Mouse (Mus musculus): ENCODE results near the gene Rarres2.

The Rarres2 gene

GRCm38 (mm10) chr6:48572572-48573061 is at the start of gene Rarres2:
TSS of gene Rarres2 (minus strand) at chr6:48572789.
- DNase-seq (ENCODE audit: low spot score in 2 of 2), result no peak

- DNase-seq (ENCODE audit: low spot score in 2 of 2), result no peak
These were observed 47.4 kb upstream of the Rarres2 start for GRCm38 (mm10) chr6:48620031-48620430.

- DNase-seq (ENCODE audit: low spot score in 2 of 2), result no peak
These were observed 42.2 kb upstream of the Rarres2 start for GRCm38 (mm10) chr6:48614756-48615155.

- DNase-seq (ENCODE audit: low spot score in 2 of 2), result no peak
These were observed 40.9 kb upstream of the Rarres2 start for GRCm38 (mm10) chr6:48613464-48613863.

- DNase-seq (ENCODE audit: low spot score in 2 of 2), result no peak
These were observed 38.1 kb upstream of the Rarres2 start for GRCm38 (mm10) chr6:48610657-48611056.

GRCm38 (mm10) chr6:48609512-48609911 is 36.9 kb upstream of the Rarres2 start:
- no peak for DNase-seq (ENCODE audit: low spot score in 2 of 2)

- DNase-seq (ENCODE audit: low spot score in 2 of 2), result no peak
These were observed 35.5 kb upstream of the Rarres2 start for GRCm38 (mm10) chr6:48608124-48608523.

GRCm38 (mm10) chr6:48602080-48602741 is 29.6 kb upstream of the Rarres2 start:
- DNase-seq (ENCODE audit: low spot score in 2 of 2), result peak; percentile 25 to 55

- peak; percentile 95 for DNase-seq (ENCODE audit: low spot score in 2 of 2)
These were observed 28.9 kb upstream of the Rarres2 start, which contains the start of gene Zfp775 for GRCm38 (mm10) chr6:48601271-48602079. TSS of gene Zfp775 (plus strand) at chr6:48602063.

GRCm38 (mm10) chr6:48600594-48600993 is 28.0 kb upstream of the Rarres2 start:
- no peak for DNase-seq (ENCODE audit: low spot score in 2 of 2)

GRCm38 (mm10) chr6:48597233-48597625 is 24.6 kb upstream of the Rarres2 start:
- no peak for DNase-seq (ENCODE audit: low spot score in 2 of 2)

- no peak for DNase-seq (ENCODE audit: low spot score in 2 of 2)
These were observed 24.1 kb upstream of the Rarres2 start for GRCm38 (mm10) chr6:48596545-48597232.

- DNase-seq (ENCODE audit: low spot score in 2 of 2), result peak in 1 of 2 experiments; percentile 38
These were observed 22.7 kb upstream of the Rarres2 start for GRCm38 (mm10) chr6:48595278-48595677.

- no peak for DNase-seq (ENCODE audit: low spot score in 2 of 2)
These were observed 21.6 kb upstream of the Rarres2 start for GRCm38 (mm10) chr6:48594043-48594738.

GRCm38 (mm10) chr6:48593158-48594042 is 20.8 kb upstream of the Rarres2 start, which contains the start of the genes Repin1 and Gm44965:
TSS of gene Repin1 (plus strand) at chr6:48593883.
TSS of gene Gm44965 (plus strand) at chr6:48593941.
- DNase-seq (ENCODE audit: low spot score in 2 of 2), result peak; percentile 85

GRCm38 (mm10) chr6:48591871-48592270 is 19.3 kb upstream of the Rarres2 start:
- no peak for DNase-seq (ENCODE audit: low spot score in 2 of 2)

- DNase-seq (ENCODE audit: low spot score in 2 of 2), result no peak
These were observed 18.7 kb upstream of the Rarres2 start for GRCm38 (mm10) chr6:48591221-48591845.

- DNase-seq (ENCODE audit: low spot score in 2 of 2), result no peak
These were observed 16.7 kb upstream of the Rarres2 start, which contains the start of gene Gm45021 for GRCm38 (mm10) chr6:48589194-48589750. TSS of gene Gm45021 (plus strand) at chr6:48589610.

- no peak for DNase-seq (ENCODE audit: low spot score in 2 of 2)
These were observed 9.4 kb upstream of the Rarres2 start for GRCm38 (mm10) chr6:48582037-48582436.
